Mouse (Mus musculus) E14TG2a.4 (cell line): Measurements from ENCODE around the gene Cutal.

Experiments used
- CTCF ChIP-seq: conservative IDR thresholded peaks from 2 replicates; pipeline ENCODE4 v1.5.1; 2014; ENCODE audit warnings: low read length
- POU5F1 ChIP-seq: IDR thresholded peaks from 2 replicates; pipeline ENCODE4 v1.6.1; 2014; ENCODE audit warnings: low read length, borderline replicate concordance

- no peak for TF ChIP-seq CTCF
- no peak for TF ChIP-seq POU5F1
These were observed 46.6 kb upstream of the Cutal start for GRCm38 (mm10) chr2:34827591-34827990.
